Mouse (Mus musculus) thymus, adult 2 months (tissue): ENCODE results near the gene Bace2.

Source experiments
- CTCF ChIP-seq: fragments of 200-500 bp; IDR thresholded peaks from 2 replicates; pipeline ENCODE4 v1.5.1; 2012; ENCODE audit warnings: mild to moderate bottlenecking, control low read depth, low read length, moderate library complexity, borderline replicate concordance; ENCODE audit not compliant: control insufficient read depth, poor library complexity, insufficient read depth; ENCODE audit errors: extremely low read depth
- POLR2A ChIP-seq: fragments of 200-500 bp; IDR thresholded peaks from 2 replicates; pipeline ENCODE4 v1.6.1; 2012; ENCODE audit warnings: mild to moderate bottlenecking, low read length, control low read depth, moderate library complexity; ENCODE audit not compliant: control insufficient read depth, poor library complexity, insufficient read depth; ENCODE audit errors: extremely low read depth

- TF ChIP-seq POLR2A (no peak), CTCF (no peak)
Observed at GRCm38 (mm10) chr16:97467993-97468791, 111.7 kb downstream of the Bace2 start.
